Mouse (Mus musculus): ENCODE measurements around the gene Aff3. TPM values are rescaled to one million over a fixed set of nuclear protein-coding genes. Genes with fewer than 3 reads are reported as not detected.

The Aff3 gene
- polyA plus RNA-seq, 1 experiment from 2014 or later = 0.38 TPM

- Histone ChIP-seq H3K9me3 (replicated peaks; ENCODE audit: control insufficient read depth, low read length) (no peaks in the 10 kb centered on the region), H3K36me3 (ENCODE audit: control insufficient read depth, insufficient read depth) (no peaks in the 10 kb centered on the region), H3K27ac (ENCODE audit: low read length) (no peak overlapping the region), H3K9ac (ENCODE audit: low read depth, low read length) (no peak overlapping the region), H3K27me3 (ENCODE audit: control insufficient read depth, insufficient read depth, low read depth, low read length) (no peaks in the 10 kb centered on the region), H3K4me3 (ENCODE audit: low read depth, low read length) (no peak overlapping the region), H3K4me2 (ENCODE audit: low read depth, low read length) (no peak overlapping the region), H3K4me1 (ENCODE audit: control insufficient read depth, low read depth, low read length) (no peaks in the 10 kb centered on the region)
- 66% methylated on average over 11 of the region's 11 CpGs for WGBS (ENCODE audit: insufficient replicate concordance)
- ATAC-seq (ENCODE audit: low read depth) = no peak
These were observed 402.2 kb downstream of the Aff3 start for GRCm38 (mm10) chr1:38262362-38263154.

- no peak overlapping the region for H3K27ac ChIP-seq (ENCODE audit: low read length)
- no peaks in the 10 kb centered on the region for H3K27me3 ChIP-seq (ENCODE audit: control insufficient read depth, insufficient read depth, low read depth, low read length)
- ATAC-seq (ENCODE audit: low read depth) = no peak
- no peak overlapping the region for H3K4me3 ChIP-seq (ENCODE audit: low read depth, low read length)
- H3K9me3 ChIP-seq (replicated peaks; ENCODE audit: control insufficient read depth, low read length) = no peaks in the 10 kb centered on the region
- H3K4me2 ChIP-seq (ENCODE audit: low read depth, low read length) = no peak overlapping the region
- no peaks in the 10 kb centered on the region for H3K36me3 ChIP-seq (ENCODE audit: control insufficient read depth, insufficient read depth)
- no peaks in the 10 kb centered on the region for H3K4me1 ChIP-seq (ENCODE audit: control insufficient read depth, low read depth, low read length)
- WGBS (ENCODE audit: insufficient replicate concordance) = 48% methylated on average over 5 of the region's 5 CpGs
- H3K9ac ChIP-seq (ENCODE audit: low read depth, low read length) = no peak overlapping the region
These were observed 403.7 kb downstream of the Aff3 start for GRCm38 (mm10) chr1:38261076-38261475.

- no peaks in the 10 kb centered on the region for H3K36me3 ChIP-seq (ENCODE audit: control insufficient read depth, insufficient read depth)
- no peak overlapping the region for H3K27ac ChIP-seq (ENCODE audit: low read length)
- H3K4me3 ChIP-seq (ENCODE audit: low read depth, low read length) = no peak overlapping the region
- WGBS (ENCODE audit: insufficient replicate concordance) = 48% methylated on average over 10 of the region's 10 CpGs
- no peaks in the 10 kb centered on the region for H3K9me3 ChIP-seq (replicated peaks; ENCODE audit: control insufficient read depth, low read length)
- H3K4me2 ChIP-seq (ENCODE audit: low read depth, low read length) = no peak overlapping the region
- no peaks in the 10 kb centered on the region for H3K27me3 ChIP-seq (ENCODE audit: control insufficient read depth, insufficient read depth, low read depth, low read length)
- ATAC-seq (ENCODE audit: low read depth) = no peak
- H3K9ac ChIP-seq (ENCODE audit: low read depth, low read length) = no peak overlapping the region
- no peaks in the 10 kb centered on the region for H3K4me1 ChIP-seq (ENCODE audit: control insufficient read depth, low read depth, low read length)
These were observed 405.0 kb downstream of the Aff3 start for GRCm38 (mm10) chr1:38259541-38260338.

- no peak overlapping the region for H3K27ac ChIP-seq (ENCODE audit: low read length)
- H3K27me3 ChIP-seq (ENCODE audit: control insufficient read depth, insufficient read depth, low read depth, low read length) = no peaks in the 10 kb centered on the region
- no peak overlapping the region for H3K4me3 ChIP-seq (ENCODE audit: low read depth, low read length)
- no peak for ATAC-seq (ENCODE audit: low read depth)
- H3K9ac ChIP-seq (ENCODE audit: low read depth, low read length) = no peak overlapping the region
- H3K9me3 ChIP-seq (replicated peaks; ENCODE audit: control insufficient read depth, low read length) = no peaks in the 10 kb centered on the region
- H3K36me3 ChIP-seq (ENCODE audit: control insufficient read depth, insufficient read depth) = no peaks in the 10 kb centered on the region
- H3K4me2 ChIP-seq (ENCODE audit: low read depth, low read length) = no peak overlapping the region
- no peaks in the 10 kb centered on the region for H3K4me1 ChIP-seq (ENCODE audit: control insufficient read depth, low read depth, low read length)
- 44% methylated on average over 8 of the region's 8 CpGs for WGBS (ENCODE audit: insufficient replicate concordance)
These were observed 410.3 kb downstream of the Aff3 start for GRCm38 (mm10) chr1:38254426-38254825.

GRCm38 (mm10) chr1:38252766-38253079 is 412.0 kb downstream of the Aff3 start:
- Histone ChIP-seq H3K27me3 (ENCODE audit: control insufficient read depth, insufficient read depth, low read depth, low read length) (no peaks in the 10 kb centered on the region), H3K9ac (ENCODE audit: low read depth, low read length) (no peak overlapping the region), H3K9me3 (replicated peaks; ENCODE audit: control insufficient read depth, low read length) (no peaks in the 10 kb centered on the region), H3K4me2 (ENCODE audit: low read depth, low read length) (no peak overlapping the region), H3K4me3 (ENCODE audit: low read depth, low read length) (no peak overlapping the region), H3K27ac (ENCODE audit: low read length) (no peak overlapping the region), H3K36me3 (ENCODE audit: control insufficient read depth, insufficient read depth) (no peaks in the 10 kb centered on the region), H3K4me1 (ENCODE audit: control insufficient read depth, low read depth, low read length) (no peaks in the 10 kb centered on the region)
- ATAC-seq (ENCODE audit: low read depth) = no peak
- WGBS (ENCODE audit: insufficient replicate concordance) = 33% methylated on average over 2 of the region's 2 CpGs

GRCm38 (mm10) chr1:38252031-38252765 is 412.6 kb downstream of the Aff3 start:
- H3K4me3 ChIP-seq (ENCODE audit: low read depth, low read length) = no peak overlapping the region
- no peak overlapping the region for H3K9ac ChIP-seq (ENCODE audit: low read depth, low read length)
- no peak overlapping the region for H3K27ac ChIP-seq (ENCODE audit: low read length)
- H3K9me3 ChIP-seq (replicated peaks; ENCODE audit: control insufficient read depth, low read length) = no peaks in the 10 kb centered on the region
- ATAC-seq (ENCODE audit: low read depth) = 0 out of 2 replicates have a peak, but pooled peaks have one; percentile 32
- no peak overlapping the region for H3K4me2 ChIP-seq (ENCODE audit: low read depth, low read length)
- no peaks in the 10 kb centered on the region for H3K4me1 ChIP-seq (ENCODE audit: control insufficient read depth, low read depth, low read length)
- H3K36me3 ChIP-seq (ENCODE audit: control insufficient read depth, insufficient read depth) = no peaks in the 10 kb centered on the region
- no peaks in the 10 kb centered on the region for H3K27me3 ChIP-seq (ENCODE audit: control insufficient read depth, insufficient read depth, low read depth, low read length)
- 71% methylated on average over 19 of the region's 19 CpGs for WGBS (ENCODE audit: insufficient replicate concordance)

GRCm38 (mm10) chr1:38251448-38251847 is 413.3 kb downstream of the Aff3 start:
- no peaks in the 10 kb centered on the region for H3K27me3 ChIP-seq (ENCODE audit: control insufficient read depth, insufficient read depth, low read depth, low read length)
- no peak overlapping the region for H3K9ac ChIP-seq (ENCODE audit: low read depth, low read length)
- H3K4me2 ChIP-seq (ENCODE audit: low read depth, low read length) = no peak overlapping the region
- no peak for ATAC-seq (ENCODE audit: low read depth)
- H3K36me3 ChIP-seq (ENCODE audit: control insufficient read depth, insufficient read depth) = no peaks in the 10 kb centered on the region
- 69% methylated on average over 11 of the region's 11 CpGs for WGBS (ENCODE audit: insufficient replicate concordance)
- no peaks in the 10 kb centered on the region for H3K4me1 ChIP-seq (ENCODE audit: control insufficient read depth, low read depth, low read length)
- no peak overlapping the region for H3K27ac ChIP-seq (ENCODE audit: low read length)
- no peaks in the 10 kb centered on the region for H3K9me3 ChIP-seq (replicated peaks; ENCODE audit: control insufficient read depth, low read length)
- no peak overlapping the region for H3K4me3 ChIP-seq (ENCODE audit: low read depth, low read length)

- Histone ChIP-seq H3K4me3 (ENCODE audit: low read depth, low read length) (no peak overlapping the region), H3K27me3 (ENCODE audit: control insufficient read depth, insufficient read depth, low read depth, low read length) (no peaks in the 10 kb centered on the region), H3K27ac (ENCODE audit: low read length) (no peak overlapping the region), H3K9me3 (replicated peaks; ENCODE audit: control insufficient read depth, low read length) (no peaks in the 10 kb centered on the region), H3K4me2 (ENCODE audit: low read depth, low read length) (no peak overlapping the region), H3K36me3 (ENCODE audit: control insufficient read depth, insufficient read depth) (no peaks in the 10 kb centered on the region), H3K4me1 (ENCODE audit: control insufficient read depth, low read depth, low read length) (no peaks in the 10 kb centered on the region), H3K9ac (ENCODE audit: low read depth, low read length) (no peak overlapping the region)
- 59% methylated on average over 3 of the region's 3 CpGs for WGBS (ENCODE audit: insufficient replicate concordance)
- ATAC-seq (ENCODE audit: low read depth) = no peak
These were observed 414.5 kb downstream of the Aff3 start for GRCm38 (mm10) chr1:38250246-38250645.
